ENCODE assay signal across 15 mouse cellular contexts in the genomic region with DNA sequence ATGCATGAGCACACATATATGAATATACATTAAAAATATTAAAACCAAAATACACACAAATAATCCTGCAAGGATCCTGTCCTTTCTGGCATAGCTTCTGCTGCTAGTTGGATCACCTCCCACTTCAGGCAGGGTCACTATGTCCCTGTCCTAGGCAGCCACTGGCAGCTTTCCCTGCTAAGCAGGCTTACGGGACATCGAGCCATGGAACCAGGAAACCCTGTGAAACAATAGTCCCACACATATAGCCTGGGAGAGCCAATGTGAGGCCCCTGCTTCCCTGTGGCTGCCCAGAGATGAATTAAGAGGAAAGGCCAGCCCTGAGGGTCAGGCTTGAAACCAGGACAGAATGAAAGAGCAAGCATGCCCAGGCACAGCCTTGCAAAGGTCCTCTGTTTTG. TPM values are rescaled to one million over a fixed set of nuclear protein-coding genes. Genes with fewer than 3 reads are reported as not detected.
A peak's percentile ranks its signal among the peaks of the same experiment; 100 is the strongest.
DNase-seq lines count a peak whose midpoint lies in the region; ATAC-seq and TF ChIP-seq lines count a peak whose summit lies in the region.
"Had no signal": no experiment of that assay in that cellular context is flagged by ENCODE, and none has a peak within 500 bp of the region (broad histone marks: within the 10 kb centered on the region; RNA-seq: fewer than 3 reads in every experiment).

No protein-coding gene starts in this region.

- no peak overlapping the region for H3K4me3 ChIP-seq in embryonic facial prominence, embryonic 13.5 days
- no peak overlapping the region for H3K4me3 ChIP-seq in embryonic facial prominence, embryonic 10.5 days
- H3K4me3 ChIP-seq in E14TG2a.4 (replicated peaks; ENCODE audit: low read length): 0 out of 2 replicates have a peak overlapping the region, but pooled peaks have one; percentile 13
- H3K4me3 ChIP-seq: forebrain, embryonic 15.5 days; limb, embryonic 13.5 days; lung, embryonic 15.5 days; midbrain, embryonic 12.5 days had no signal

- H3K4me2 ChIP-seq in embryonic facial prominence, embryonic 13.5 days: no peak overlapping the region
- H3K4me2 ChIP-seq: forebrain, embryonic 15.5 days; limb, embryonic 13.5 days; lung, embryonic 15.5 days; midbrain, embryonic 12.5 days had no signal

- no peak for TF ChIP-seq CTCF in E14TG2a.4 (conservative IDR thresholded peaks at IDR 0.05; ENCODE audit: low read length)

- no peak overlapping the region for H3K27ac ChIP-seq in embryonic facial prominence, embryonic 13.5 days
- H3K27ac ChIP-seq in embryonic facial prominence, embryonic 10.5 days (replicated peaks): no peak overlapping the region
- H3K27ac ChIP-seq: forebrain, embryonic 15.5 days; limb, embryonic 13.5 days; lung, embryonic 15.5 days; midbrain, embryonic 12.5 days had no signal

- no peak for ATAC-seq in embryonic facial prominence, embryonic 13.5 days (ENCODE audit: insufficient number of reproducible peaks, insufficient read depth, low FRiP score, low TSS enrichment, low read depth)
- ATAC-seq in CD4-positive, CD25-positive, alpha-beta regulatory T cell, adult 4 months: no peak
- ATAC-seq: forebrain, embryonic 15.5 days had no signal

- no peak for DNase-seq in embryonic facial prominence, embryonic 10.5 days (ENCODE audit: low spot score)
- peak; percentile 62 for DNase-seq in cerebellum, adult 11 months
- DNase-seq in gastrocnemius, postnatal 25 days: peak; percentile 63
- no peak for DNase-seq in urinary bladder, adult 18-20 months (ENCODE audit: low spot score in 2 of 2)
- DNase-seq in frontal cortex, postnatal 36 days (ENCODE audit: low spot score in 2 of 2): no peak
- DNase-seq: kidney, adult 9 months; layer of hippocampus, postnatal 36 days; right cerebral cortex, postnatal 25 days had no signal

- no peaks in the 10 kb centered on the region for H3K27me3 ChIP-seq in embryonic facial prominence, embryonic 13.5 days
- H3K27me3 ChIP-seq in embryonic facial prominence, embryonic 10.5 days (replicated peaks; ENCODE audit: low read depth, poor library complexity, severe bottlenecking): no peaks in the 10 kb centered on the region
- H3K27me3 ChIP-seq in E14TG2a.4 (ENCODE audit: insufficient read depth, low read length): no peaks in the 10 kb centered on the region
- H3K27me3 ChIP-seq: forebrain, embryonic 15.5 days; limb, embryonic 13.5 days; lung, embryonic 15.5 days; midbrain, embryonic 12.5 days had no signal

- no peaks in the 10 kb centered on the region for H3K9me3 ChIP-seq in embryonic facial prominence, embryonic 13.5 days
- no peaks in the 10 kb centered on the region for H3K9me3 ChIP-seq in embryonic facial prominence, embryonic 10.5 days
- no peaks in the 10 kb centered on the region for H3K9me3 ChIP-seq in E14TG2a.4 (ENCODE audit: low read length)
- H3K9me3 ChIP-seq: forebrain, embryonic 15.5 days; limb, embryonic 13.5 days; lung, embryonic 15.5 days; midbrain, embryonic 12.5 days had no signal

- no peaks in the 10 kb centered on the region for H3K36me3 ChIP-seq in embryonic facial prominence, embryonic 13.5 days
- no peaks in the 10 kb centered on the region for H3K36me3 ChIP-seq in embryonic facial prominence, embryonic 10.5 days (replicated peaks)
- no peaks in the 10 kb centered on the region for H3K36me3 ChIP-seq in E14TG2a.4 (ENCODE audit: insufficient read depth, low read length)
- H3K36me3 ChIP-seq: limb, embryonic 13.5 days; lung, embryonic 15.5 days; midbrain, embryonic 12.5 days had no signal

- H3K4me1 ChIP-seq in embryonic facial prominence, embryonic 13.5 days: no peaks in the 10 kb centered on the region
- peaks cover 6% of the 10 kb centered on the region for H3K4me1 ChIP-seq in embryonic facial prominence, embryonic 10.5 days
- peaks cover 13% of the 10 kb centered on the region for H3K4me1 ChIP-seq in E14TG2a.4 (replicated peaks; ENCODE audit: low read depth, low read length)
- H3K4me1 ChIP-seq: forebrain, embryonic 15.5 days; limb, embryonic 13.5 days; lung, embryonic 15.5 days; midbrain, embryonic 12.5 days had no signal

- 0 out of 2 replicates have a peak overlapping the region, but pooled peaks have one; percentile 27 for H3K9ac ChIP-seq in embryonic facial prominence, embryonic 13.5 days
- H3K9ac ChIP-seq: forebrain, embryonic 15.5 days; limb, embryonic 13.5 days; lung, embryonic 15.5 days; midbrain, embryonic 12.5 days had no signal

- 25% methylated on average over 2 of the region's 2 CpGs for WGBS in embryonic facial prominence, embryonic 13.5 days
- 40% methylated on average over 2 of the region's 2 CpGs for WGBS in embryonic facial prominence, embryonic 10.5 days

RNA-seq across cellular contexts. Expression of a gene that starts 35.8 kb away (rescaled TPM):
- polyA plus RNA-seq in embryonic facial prominence, embryonic 13.5 days (2015; fragmentation: Nextera tagmentation; extraction: Ambion mirVana): 6.4 and 8.0 TPM in 2 replicates
- 3.5 and 3.8 TPM in 2 replicates for polyA plus RNA-seq in embryonic facial prominence, embryonic 10.5 days (2016; fragmentation: Nextera tagmentation; extraction: Ambion mirVana)
- 1 to 10 TPM; 8.5 to 9.5 TPM for total RNA-seq in gastrocnemius, postnatal 25 days (2021)
- polyA plus RNA-seq in CD4-positive, CD25-positive, alpha-beta regulatory T cell, adult 4 months (2017; shearing (Covaris generic)): 10 to 100 TPM; 33.4 to 52.5 TPM

RNA-seq across cellular contexts. Expression of a gene that starts 57.3 kb away (rescaled TPM):
- polyA plus RNA-seq in embryonic facial prominence, embryonic 13.5 days (2015; fragmentation: Nextera tagmentation; extraction: Ambion mirVana): 1.7 TPM in 2 replicates
- 4.3 and 5.9 TPM in 2 replicates for polyA plus RNA-seq in embryonic facial prominence, embryonic 10.5 days (2016; fragmentation: Nextera tagmentation; extraction: Ambion mirVana)
- total RNA-seq in gastrocnemius, postnatal 25 days (2021): 1 to 10 TPM; 1.3 to 2.3 TPM
- polyA plus RNA-seq in CD4-positive, CD25-positive, alpha-beta regulatory T cell, adult 4 months (2017; shearing (Covaris generic)): under 1 TPM in 1 of 2 experiments, not detected in 1; 0.12 TPM

Comparison
In these comparisons a context has a peak if more than half of its experiments do, and no peak if none do; other contexts are left out.
1. DNase-seq: peak in cerebellum, adult 11 months (single experiment) and gastrocnemius, postnatal 25 days (single experiment); none in embryonic facial prominence, embryonic 10.5 days (single experiment), urinary bladder, adult 18-20 months (0 of 2) and frontal cortex, postnatal 36 days (0 of 2).